ENCODE assay signal across 8 mouse cellular contexts in genomic region chr3:151914010-151914513, GRCm38 (mm10).
DNase-seq lines count a peak whose midpoint lies in the region; ATAC-seq lines count a peak whose summit lies in the region.

No protein-coding gene starts in this region.

- peak; percentile 81 for ATAC-seq in forebrain, embryonic 11.5 days (replicated peaks; ENCODE audit: low FRiP score)
- peak; percentile 86 for ATAC-seq in heart, embryonic 16.5 days (replicated peaks; ENCODE audit: extremely low read depth, insufficient read depth, low FRiP score)
- ATAC-seq in inflammation-experienced regulatory T-cells, adult 6 months: no peak

- no peak overlapping the region for H3K9ac ChIP-seq in forebrain, embryonic 11.5 days (ENCODE audit: low read length)
- H3K9ac ChIP-seq in heart, embryonic 16.5 days (ENCODE audit: low read length): no peak overlapping the region

- H3K9me3 ChIP-seq in forebrain, embryonic 11.5 days (ENCODE audit: control insufficient read depth, low read length): no peaks in the 10 kb centered on the region
- H3K9me3 ChIP-seq in heart, embryonic 16.5 days (replicated peaks; ENCODE audit: control insufficient read depth, low read length): no peaks in the 10 kb centered on the region

- H3K27ac ChIP-seq in forebrain, embryonic 11.5 days (ENCODE audit: low read depth, low read length): no peak overlapping the region
- peak overlapping the region; percentile 70 for H3K27ac ChIP-seq in heart, embryonic 16.5 days (ENCODE audit: low read length)

- DNase-seq in adrenal gland, postnatal 25 days: peak; percentile 10
- no peak for DNase-seq in forebrain, embryonic 11.5 days (ENCODE audit: low spot score)
- peak; percentile 50 to 73 for DNase-seq in kidney, postnatal 25 days
- peak; percentile 92 for DNase-seq in lung, postnatal 10 days
- peak; percentile 29 to 36 for DNase-seq in right cerebral cortex, postnatal 36 days (ENCODE audit: low spot score in 2 of 2)
- no peak for DNase-seq in thymus, postnatal 4 days

- 70% methylated on average over 13 of the region's 13 CpGs for WGBS in forebrain, embryonic 11.5 days
- 53% methylated on average over 13 of the region's 13 CpGs for WGBS in heart, embryonic 16.5 days

- no peaks in the 10 kb centered on the region for H3K27me3 ChIP-seq in forebrain, embryonic 11.5 days (ENCODE audit: control insufficient read depth, insufficient read depth, low read length)
- no peaks in the 10 kb centered on the region for H3K27me3 ChIP-seq in heart, embryonic 16.5 days (ENCODE audit: control insufficient read depth, insufficient read depth, low read length)

- H3K4me3 ChIP-seq in forebrain, embryonic 11.5 days (ENCODE audit: low read depth, low read length): no peak overlapping the region
- H3K4me3 ChIP-seq in heart, embryonic 16.5 days (ENCODE audit: low read length): no peak overlapping the region

- H3K36me3 ChIP-seq in forebrain, embryonic 11.5 days (ENCODE audit: control insufficient read depth, insufficient read depth, low read length): no peaks in the 10 kb centered on the region
- no peaks in the 10 kb centered on the region for H3K36me3 ChIP-seq in heart, embryonic 16.5 days (ENCODE audit: control insufficient read depth, insufficient read depth)

- H3K4me2 ChIP-seq in forebrain, embryonic 11.5 days (ENCODE audit: low read depth, low read length, severe bottlenecking): no peak overlapping the region
- H3K4me2 ChIP-seq in heart, embryonic 16.5 days (ENCODE audit: low read depth, low read length): peak overlapping the region; percentile 9

- no peaks in the 10 kb centered on the region for H3K4me1 ChIP-seq in forebrain, embryonic 11.5 days (replicated peaks; ENCODE audit: control insufficient read depth, insufficient read depth, low read length)
- H3K4me1 ChIP-seq in heart, embryonic 16.5 days (ENCODE audit: control insufficient read depth, insufficient read depth, low read length): no peaks in the 10 kb centered on the region; the same call in 1 of the 2 replicates

Comparison
In these comparisons a context has a peak if more than half of its experiments do, and no peak if none do; other contexts are left out.
1. DNase-seq: peak in adrenal gland, postnatal 25 days (single experiment), kidney, postnatal 25 days (2 of 2), lung, postnatal 10 days (single experiment) and right cerebral cortex, postnatal 36 days (2 of 2); none in forebrain, embryonic 11.5 days (single experiment) and thymus, postnatal 4 days (single experiment).